Mouse (Mus musculus) megakaryocyte, embryonic 14.5 days (primary cell): Measurements from ENCODE around the gene Htra3. TPM values are rescaled to one million over a fixed set of nuclear protein-coding genes. Genes with fewer than 3 reads are reported as not detected.
A peak's percentile ranks its signal among the peaks of the same experiment; 100 is the strongest.

Experiments used
- H3K27me3 ChIP-seq: replicated peaks from 2 replicates; pipeline ENCODE3; 2012; ENCODE audit warnings: inconsistent platforms
- H3K36me3 ChIP-seq: replicated peaks from 2 replicates; pipeline ENCODE3; 2012; ENCODE audit warnings: low read length, inconsistent platforms, mixed read lengths
- H3K4me1 ChIP-seq: 2 replicates; pipeline ENCODE4 v1.6.1; 2012; ENCODE audit warnings: inconsistent platforms
- H3K4me3 ChIP-seq: replicated peaks from 2 replicates; pipeline ENCODE3; 2012; ENCODE audit warnings: moderate library complexity, mild to moderate bottlenecking, inconsistent platforms
- H3K9me3 ChIP-seq: 2 replicates; pipeline ENCODE4 v1.6.1; 2012; ENCODE audit warnings: inconsistent platforms
- FLI1 ChIP-seq: IDR thresholded peaks from 2 replicates; pipeline ENCODE4 v1.6.1; 2012; ENCODE audit warnings: low read length, inconsistent platforms, mixed read lengths
- GATA1 ChIP-seq: IDR thresholded peaks from 3 replicates; pipeline ENCODE4 v1.6.1; 2012; ENCODE audit warnings: mixed read lengths, low read length, inconsistent platforms, borderline replicate concordance
- polyA plus RNA-seq: library from polyadenylated mRNA; stranded (reverse); fragments of >175 nt; gene quantifications from 2 replicates; pipeline ENCODE4 v1.2.3, GENCODE M21; 2012; ENCODE audit warnings: low replicate concordance; ENCODE audit not compliant: insufficient read depth

Gene Htra3
- polyA plus RNA-seq, 1 experiment: 1.2 TPM

GRCm38 (mm10) chr5:35718817-35719216 lies 39.2 kb upstream of the Htra3 start:
- H3K4me3 ChIP-seq: no peak overlapping the region
- H3K4me1 ChIP-seq: peaks cover 68% of the 10 kb centered on the region
- peaks cover 59% of the 10 kb centered on the region for H3K27me3 ChIP-seq
- H3K9me3 ChIP-seq: no peaks in the 10 kb centered on the region
- TF ChIP-seq GATA1: no peak
- no peak for TF ChIP-seq FLI1
- no peaks in the 10 kb centered on the region for H3K36me3 ChIP-seq

GRCm38 (mm10) chr5:35717946-35718345 lies 38.4 kb upstream of the Htra3 start:
- peaks cover 67% of the 10 kb centered on the region for H3K4me1 ChIP-seq
- H3K27me3 ChIP-seq: peaks cover 61% of the 10 kb centered on the region
- H3K36me3 ChIP-seq: no peaks in the 10 kb centered on the region
- TF ChIP-seq GATA1 (no peak), FLI1 (no peak)
- H3K4me3 ChIP-seq: no peak overlapping the region
- no peaks in the 10 kb centered on the region for H3K9me3 ChIP-seq

GRCm38 (mm10) chr5:35717455-35717854 lies 37.9 kb upstream of the Htra3 start:
- no peak for TF ChIP-seq FLI1
- Histone ChIP-seq H3K4me3 (no peak overlapping the region), H3K4me1 (peaks cover 62% of the 10 kb centered on the region), H3K27me3 (peaks cover 65% of the 10 kb centered on the region), H3K9me3 (no peaks in the 10 kb centered on the region), H3K36me3 (no peaks in the 10 kb centered on the region)

- H3K9me3 ChIP-seq: no peaks in the 10 kb centered on the region
- H3K36me3 ChIP-seq: no peaks in the 10 kb centered on the region
- TF ChIP-seq FLI1 (no peak), GATA1 (no peak)
- peak overlapping the region; percentile 47 for H3K4me3 ChIP-seq
- H3K27me3 ChIP-seq: peaks cover 73% of the 10 kb centered on the region
- peaks cover 47% of the 10 kb centered on the region for H3K4me1 ChIP-seq
These were observed 34.2 kb upstream of the Htra3 start for GRCm38 (mm10) chr5:35713649-35714354.

- no peak overlapping the region for H3K4me3 ChIP-seq
- TF ChIP-seq FLI1: no peak
- TF ChIP-seq GATA1: no peak
- H3K27me3 ChIP-seq: peaks cover 72% of the 10 kb centered on the region
- H3K4me1 ChIP-seq: peaks cover 35% of the 10 kb centered on the region
- H3K36me3 ChIP-seq: no peaks in the 10 kb centered on the region
- H3K9me3 ChIP-seq: no peaks in the 10 kb centered on the region
These were observed 32.9 kb upstream of the Htra3 start for GRCm38 (mm10) chr5:35712517-35712916.

GRCm38 (mm10) chr5:35710931-35711330 lies 31.3 kb upstream of the Htra3 start:
- peaks cover 30% of the 10 kb centered on the region for H3K4me1 ChIP-seq
- peaks cover 66% of the 10 kb centered on the region for H3K27me3 ChIP-seq
- peaks cover 1% of the 10 kb centered on the region for H3K36me3 ChIP-seq
- no peaks in the 10 kb centered on the region for H3K9me3 ChIP-seq
- TF ChIP-seq FLI1: no peak
- H3K4me3 ChIP-seq: no peak overlapping the region

- TF ChIP-seq GATA1: no peak
- TF ChIP-seq FLI1: no peak
- H3K4me1 ChIP-seq: peaks cover 30% of the 10 kb centered on the region
- no peak overlapping the region for H3K4me3 ChIP-seq
- peaks cover 2% of the 10 kb centered on the region for H3K36me3 ChIP-seq
- no peaks in the 10 kb centered on the region for H3K9me3 ChIP-seq
- H3K27me3 ChIP-seq: peaks cover 66% of the 10 kb centered on the region
These were observed 30.9 kb upstream of the Htra3 start for GRCm38 (mm10) chr5:35710481-35710880.

GRCm38 (mm10) chr5:35705411-35705810 lies 25.8 kb upstream of the Htra3 start:
- H3K4me1 ChIP-seq: peaks cover 12% of the 10 kb centered on the region
- no peak overlapping the region for H3K4me3 ChIP-seq
- peaks cover 75% of the 10 kb centered on the region for H3K27me3 ChIP-seq
- TF ChIP-seq FLI1: no peak
- TF ChIP-seq GATA1: no peak
- peaks cover 2% of the 10 kb centered on the region for H3K36me3 ChIP-seq
- no peaks in the 10 kb centered on the region for H3K9me3 ChIP-seq

GRCm38 (mm10) chr5:35703814-35704213 lies 24.2 kb upstream of the Htra3 start:
- Histone ChIP-seq H3K9me3 (no peaks in the 10 kb centered on the region), H3K4me3 (no peak overlapping the region), H3K27me3 (peaks cover 77% of the 10 kb centered on the region), H3K36me3 (peaks cover 4% of the 10 kb centered on the region), H3K4me1 (no peaks in the 10 kb centered on the region)
- TF ChIP-seq FLI1 (no peak), GATA1 (no peak)

GRCm38 (mm10) chr5:35703183-35703582 lies 23.6 kb upstream of the Htra3 start:
- peak overlapping the region; percentile 57 for H3K4me3 ChIP-seq
- H3K9me3 ChIP-seq: no peaks in the 10 kb centered on the region
- peaks cover 4% of the 10 kb centered on the region for H3K36me3 ChIP-seq
- TF ChIP-seq GATA1: no peak
- TF ChIP-seq FLI1: no peak
- peaks cover 81% of the 10 kb centered on the region for H3K27me3 ChIP-seq
- H3K4me1 ChIP-seq: no peaks in the 10 kb centered on the region
